Mouse (Mus musculus) spleen, adult 2 months (tissue): ENCODE measurements around the gene Pes1.

Experiments used
- CTCF ChIP-seq: fragments of 200-500 bp; IDR thresholded peaks from 2 replicates; pipeline ENCODE4 v1.5.1; 2011; ENCODE audit warnings: mild to moderate bottlenecking, inconsistent platforms; ENCODE audit not compliant: insufficient read depth, insufficient read length, insufficient replicate concordance; ENCODE audit errors: extremely low read depth
- POLR2A ChIP-seq: fragments of 200-500 bp; IDR thresholded peaks from 2 replicates; pipeline ENCODE4 v1.6.1; 2011; ENCODE audit warnings: low read depth, low read length, inconsistent platforms

- TF ChIP-seq CTCF: peak; percentile 74; the same call in 1 of the 2 replicates
- no peak for TF ChIP-seq POLR2A
Measured at GRCm38 (mm10) chr11:3921281-3921850, 42.4 kb upstream of the Pes1 start.
